Mouse (Mus musculus): ENCODE measurements around the gene Sp7.

DNA sequence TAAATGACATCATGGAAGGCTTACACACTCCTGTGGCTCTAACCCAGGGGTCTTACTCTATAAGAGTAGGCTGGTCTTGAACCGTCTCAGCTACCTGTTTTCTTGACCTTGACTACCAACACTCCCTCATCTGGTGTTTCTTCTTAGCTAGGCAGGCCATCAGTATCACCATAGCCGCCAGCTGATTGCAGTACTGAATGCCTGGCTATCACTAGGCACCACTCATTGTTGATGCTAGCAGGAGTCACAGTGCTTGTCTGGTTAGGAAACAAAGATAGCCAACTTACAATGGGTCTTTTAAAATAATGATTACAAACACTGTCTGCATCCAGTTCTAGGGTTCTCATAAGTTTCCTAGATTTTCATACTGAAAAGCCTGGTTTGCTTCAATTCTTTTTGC lies 34.3 kb upstream of the Sp7 start:
- TF ChIP-seq POLR2A (IDR thresholded peaks at IDR 0.05; ENCODE audit: low read depth, low read length) = no peak
- no peak for TF ChIP-seq CTCF (IDR thresholded peaks at IDR 0.05; ENCODE audit: extremely low read depth, insufficient read length, insufficient replicate concordance, low read depth, low read length)

Measured in small intestine, adult 2 months (tissue).